Mouse (Mus musculus) lung, postnatal 10 days (tissue): ENCODE results near the gene Creb1.
"Not testable (repeated sequence)": the region's sequence is repeated elsewhere in the genome, so short reads cannot be mapped to it uniquely, and the experiment has no call there.

ENCODE experiments used
- DNase-seq: peaks from one replicate; pipeline ENCODE4 v3.0.0; 2021

The Creb1 gene

DNA sequence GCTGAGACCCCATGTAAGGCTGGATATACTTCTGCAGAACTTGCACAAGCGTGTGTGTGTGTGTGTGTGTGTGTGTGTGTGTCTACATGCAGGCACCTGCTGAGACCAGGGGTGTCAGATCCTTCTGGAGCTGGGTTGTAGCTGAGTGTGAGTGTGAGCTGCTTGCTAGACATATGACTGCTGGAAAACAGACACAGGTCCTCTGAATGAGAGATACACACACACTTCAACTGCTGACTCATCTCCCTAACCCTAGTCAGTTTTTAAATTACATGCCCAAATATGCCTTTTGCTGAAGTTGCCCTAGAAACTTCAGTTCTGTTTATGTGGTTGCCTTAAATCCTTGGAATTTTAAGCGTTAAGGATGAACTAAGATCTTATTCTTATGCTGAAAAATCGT, 13.6 kb downstream of the Creb1 start:
- DNase-seq, result no peak

DNA sequence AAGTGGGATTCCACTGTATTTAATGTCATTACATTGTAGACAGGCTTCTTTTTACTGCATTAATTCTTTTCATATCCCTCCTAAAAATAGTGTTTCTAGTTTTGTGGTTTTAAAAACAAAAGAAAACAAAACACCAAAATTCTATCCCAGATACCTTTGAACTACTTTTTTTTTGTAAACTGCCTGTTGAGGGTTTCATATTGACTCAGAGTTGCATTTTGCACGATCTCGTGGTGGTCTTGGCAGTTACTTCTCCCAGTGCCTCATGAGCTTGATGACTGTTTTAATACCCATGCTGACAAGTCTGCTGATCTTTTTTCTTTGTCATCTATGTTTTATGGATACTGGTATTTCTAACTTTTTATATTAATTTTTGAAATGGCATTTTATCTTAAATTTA, 16.9 kb downstream of the Creb1 start:
- DNase-seq, result no peak

DNA sequence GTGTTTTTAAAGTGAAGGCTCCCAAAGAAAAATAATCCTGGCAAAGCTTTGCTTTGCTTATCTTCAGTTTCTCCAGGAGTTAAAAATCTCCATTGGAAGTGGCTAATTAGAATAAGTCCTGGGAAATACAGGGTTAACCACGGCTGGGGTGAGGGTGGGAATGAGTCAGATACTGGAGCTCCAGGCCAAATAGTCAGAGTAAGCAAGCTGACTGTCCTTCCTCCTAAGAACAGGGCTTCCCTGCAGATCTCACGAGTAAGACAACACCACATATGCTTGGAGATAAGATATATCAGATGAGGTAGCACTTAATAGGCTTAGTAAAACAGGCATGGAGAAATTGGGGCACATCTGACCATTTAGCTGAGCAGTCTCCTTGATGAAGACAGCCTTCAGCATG, 19.5 kb downstream of the Creb1 start:
- no peak for DNase-seq

- no peak for DNase-seq
Measured at GRCm38 (mm10) chr1:64560105-64560504, 27.7 kb downstream of the Creb1 start.

- DNase-seq, result no peak
Measured at GRCm38 (mm10) chr1:64568206-64568605, 35.8 kb downstream of the Creb1 start.

- no peak for DNase-seq
Measured at GRCm38 (mm10) chr1:64576022-64576421, 43.6 kb downstream of the Creb1 start.

- no peak for DNase-seq
Measured at GRCm38 (mm10) chr1:64576732-64577131, 44.3 kb downstream of the Creb1 start.

DNA sequence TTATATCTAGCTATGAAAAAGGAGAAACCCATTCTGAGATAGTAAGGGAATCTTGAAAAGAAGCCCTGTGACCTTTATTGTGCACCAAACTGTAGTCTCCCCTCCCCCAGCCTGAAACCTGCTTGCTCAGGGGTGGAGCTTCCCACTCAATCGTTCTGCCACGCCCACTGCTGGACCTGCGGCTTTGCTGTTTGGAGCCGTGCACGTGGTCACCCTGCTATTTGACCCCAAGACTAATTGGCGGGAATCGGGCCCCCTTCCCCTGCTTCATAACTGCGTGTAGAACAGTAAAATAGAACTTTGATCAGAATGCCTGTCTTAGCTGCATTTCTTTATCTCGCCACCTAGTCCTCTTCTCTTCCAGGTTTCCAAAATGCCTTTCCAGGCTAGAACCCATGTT, 45.5 kb downstream of the Creb1 start:
- DNase-seq, result not testable (repeated sequence)

GRCm38 (mm10) chr1:64578801-64579200, 46.4 kb downstream of the Creb1 start:
- no peak for DNase-seq

DNA sequence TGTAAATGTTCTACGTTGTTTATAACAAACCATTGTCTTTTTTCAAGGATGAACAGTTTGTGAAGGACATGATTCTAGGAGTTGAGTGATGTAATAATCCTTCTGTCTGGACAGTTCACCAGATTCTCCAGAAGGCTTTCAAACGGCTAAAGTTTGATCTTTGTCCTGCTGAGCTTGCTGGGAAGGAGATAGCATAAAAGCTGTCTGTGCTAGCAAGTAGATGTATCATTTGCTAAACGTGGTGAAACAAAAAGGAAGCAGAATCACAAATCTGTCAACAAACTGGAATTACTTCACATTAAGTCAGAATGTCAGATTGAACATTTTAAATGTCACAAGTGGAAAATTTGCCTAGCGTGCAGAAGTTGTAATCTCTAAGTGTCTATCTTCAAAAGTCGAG, 66.5 kb downstream of the Creb1 start:
- DNase-seq, result no peak

GRCm38 (mm10) chr1:64600413-64601077, 68.1 kb downstream of the Creb1 start:
- DNase-seq, result peak; percentile 31

- DNase-seq, result no peak
Measured at GRCm38 (mm10) chr1:64601242-64601842, 68.9 kb downstream of the Creb1 start.

DNA sequence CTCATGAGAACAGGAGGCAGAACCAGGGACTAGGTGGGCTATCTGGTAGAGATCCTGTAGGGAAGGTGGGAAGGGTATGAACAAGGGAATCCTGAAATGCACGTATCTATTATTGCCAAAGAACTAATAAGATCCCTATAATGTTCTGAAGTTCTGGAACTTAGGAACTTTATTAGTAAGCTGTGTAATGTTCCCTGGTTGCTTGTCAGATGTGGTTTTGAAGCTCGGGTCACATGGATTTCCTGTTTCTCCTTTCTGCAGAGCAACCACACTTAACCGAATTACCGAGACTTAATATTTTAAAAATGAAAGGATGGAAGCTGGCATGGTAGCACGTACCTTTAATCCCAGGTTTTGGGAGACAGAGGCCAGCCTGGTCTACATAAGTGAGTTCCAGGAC, 70.9 kb downstream of the Creb1 start:
- DNase-seq, result no peak

GRCm38 (mm10) chr1:64609145-64609544, 76.7 kb downstream of the Creb1 start:
- no peak for DNase-seq

GRCm38 (mm10) chr1:64609976-64610375, 77.5 kb downstream of the Creb1 start:
- DNase-seq, result no peak

DNA sequence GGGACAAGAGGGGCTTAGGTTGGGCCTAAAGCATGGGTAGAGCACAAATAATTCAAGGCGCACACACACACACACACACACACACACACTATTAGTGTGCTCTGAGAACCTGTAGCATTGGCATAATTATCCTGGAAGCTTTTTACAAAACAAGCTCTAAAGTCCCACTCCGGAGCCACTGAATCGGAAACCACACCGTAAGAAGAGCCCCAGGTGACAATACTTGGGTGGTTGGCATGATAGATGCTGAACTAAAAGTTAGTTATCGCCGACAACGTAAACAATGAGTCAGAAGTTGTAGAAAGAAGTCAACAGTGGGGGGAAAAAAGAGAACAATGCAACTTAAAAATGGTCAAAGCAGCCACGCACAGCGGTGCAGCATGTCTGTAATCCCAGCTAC, 81.9 kb downstream of the Creb1 start:
- no peak for DNase-seq

DNA sequence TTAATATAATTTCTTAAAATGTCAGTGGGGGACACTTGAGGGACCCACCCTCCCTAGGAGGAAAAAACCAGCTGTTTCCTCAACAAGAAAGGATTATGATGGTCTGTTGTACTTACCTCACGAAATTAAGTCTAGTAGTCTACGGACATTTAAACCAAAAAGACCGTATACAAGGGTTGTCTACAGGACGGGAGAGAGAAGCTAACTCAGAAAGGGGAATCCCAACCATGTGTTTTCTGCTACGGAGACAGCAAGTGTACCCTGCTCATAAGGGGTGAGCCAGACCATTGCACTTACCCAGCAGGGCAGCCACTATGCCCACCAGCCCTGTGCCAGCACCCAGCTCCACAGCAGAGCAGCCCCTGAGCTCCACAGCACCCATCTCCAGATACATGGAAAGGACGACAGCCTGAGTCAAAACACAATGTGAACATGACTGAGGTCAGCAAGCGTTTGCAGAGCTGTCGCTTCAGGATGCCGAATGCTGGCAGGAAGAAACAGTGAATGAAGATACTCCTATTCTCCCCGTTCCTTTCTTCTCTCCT, 82.4 kb downstream of the Creb1 start:
- no peak for DNase-seq

DNA sequence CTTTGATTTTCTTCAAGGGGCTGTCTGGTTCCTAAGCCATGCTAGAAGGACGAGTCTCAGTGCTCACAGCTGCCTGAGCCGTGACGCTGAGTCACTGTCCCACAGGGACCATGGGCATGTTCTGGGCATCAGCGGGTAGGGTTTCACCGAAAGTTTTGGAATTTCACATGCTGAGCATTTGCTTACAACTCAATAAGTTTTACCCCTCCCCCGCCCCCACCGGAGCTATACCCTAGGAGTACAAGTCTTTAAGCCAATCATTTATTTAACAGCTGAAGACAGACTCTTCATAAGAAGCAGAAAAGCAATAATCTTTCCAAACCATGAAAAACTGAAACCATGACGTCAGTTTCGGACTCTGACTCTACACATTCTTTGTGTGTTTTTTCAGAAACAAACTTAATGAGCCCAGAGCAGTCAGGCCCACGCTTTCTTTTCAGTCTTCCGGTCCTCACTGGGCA, 83.1 kb downstream of the Creb1 start:
- DNase-seq, result no peak

DNA sequence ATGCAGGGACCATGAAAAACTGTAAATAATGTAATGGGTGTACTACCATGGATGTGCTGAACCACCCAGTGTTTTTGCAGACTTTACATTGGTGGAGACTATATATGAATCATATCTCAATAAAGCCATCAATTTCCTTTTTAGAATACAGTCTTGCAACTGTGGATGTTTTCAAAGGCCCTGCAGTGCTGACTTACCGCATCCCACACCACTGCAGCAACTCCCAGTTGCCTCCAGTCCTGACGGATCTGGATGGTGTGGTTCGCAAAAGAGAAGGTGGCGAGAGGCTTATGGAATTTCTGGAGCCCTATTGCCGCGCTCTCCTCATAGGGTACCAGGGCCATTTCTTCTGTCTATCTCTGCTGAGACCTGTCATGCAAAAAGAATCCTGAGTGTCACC, 83.6 kb downstream of the Creb1 start:
- DNase-seq, result no peak

GRCm38 (mm10) chr1:64616531-64616880, 84.1 kb downstream of the Creb1 start:
- no peak for DNase-seq

GRCm38 (mm10) chr1:64616881-64617714, 84.7 kb downstream of the Creb1 start, which contains the start of gene Mettl21a:
Gene Mettl21a, minus strand, starts transcription at chr1:64617242.
- DNase-seq, result peak; percentile 96

DNA sequence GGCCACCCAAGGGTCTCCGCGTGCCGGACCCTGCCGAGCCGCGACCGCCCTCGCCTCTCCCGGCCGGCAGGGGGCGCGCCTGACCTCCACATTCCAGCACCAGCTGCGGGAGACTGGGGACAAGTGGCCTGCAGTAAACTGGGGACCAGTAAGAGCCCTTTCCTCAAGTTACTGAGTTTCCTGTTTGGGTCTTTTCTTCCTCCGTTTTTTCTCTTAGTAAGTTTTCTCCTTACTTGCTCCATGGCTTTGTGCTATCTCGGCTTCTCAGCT, 85.2 kb downstream of the Creb1 start:
- peak; percentile 91 for DNase-seq

GRCm38 (mm10) chr1:64618226-64618625, 85.8 kb downstream of the Creb1 start:
- DNase-seq, result no peak

DNA sequence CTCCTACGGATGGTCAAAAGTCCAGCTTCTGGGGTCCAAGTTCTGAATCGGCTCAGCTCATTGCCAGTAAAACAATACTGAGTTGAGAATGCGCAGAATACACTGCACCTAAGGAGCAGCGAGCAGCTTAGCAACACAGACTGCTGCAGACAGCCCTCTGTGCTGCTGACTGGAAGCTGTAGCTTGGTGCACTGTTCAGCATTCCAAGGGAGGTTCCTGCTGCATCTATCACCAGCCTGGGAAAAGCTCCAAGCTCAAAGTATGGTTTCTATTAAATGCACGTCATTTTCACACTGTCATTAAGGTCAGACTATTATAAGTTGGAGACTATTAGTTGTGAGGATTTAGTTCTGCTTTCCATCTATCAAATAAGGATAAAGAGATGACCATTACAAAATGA, 88.7 kb downstream of the Creb1 start:
- DNase-seq, result peak; percentile 40
